Mouse (Mus musculus) bone marrow, adult 2 months (tissue): ENCODE measurements around the gene Padi6.

Experiments used
- CTCF ChIP-seq: fragments of 200-500 bp; IDR thresholded peaks from 2 replicates; pipeline ENCODE4 v1.5.1; 2011; ENCODE audit warnings: low read length, control low read depth; ENCODE audit not compliant: control insufficient read depth, insufficient read depth
- POLR2A ChIP-seq: fragments of 200-500 bp; IDR thresholded peaks from 2 replicates; pipeline ENCODE4 v1.6.1; 2011; ENCODE audit warnings: low read depth, mild to moderate bottlenecking, control low read depth, low read length, borderline replicate concordance; ENCODE audit not compliant: control insufficient read depth

DNA sequence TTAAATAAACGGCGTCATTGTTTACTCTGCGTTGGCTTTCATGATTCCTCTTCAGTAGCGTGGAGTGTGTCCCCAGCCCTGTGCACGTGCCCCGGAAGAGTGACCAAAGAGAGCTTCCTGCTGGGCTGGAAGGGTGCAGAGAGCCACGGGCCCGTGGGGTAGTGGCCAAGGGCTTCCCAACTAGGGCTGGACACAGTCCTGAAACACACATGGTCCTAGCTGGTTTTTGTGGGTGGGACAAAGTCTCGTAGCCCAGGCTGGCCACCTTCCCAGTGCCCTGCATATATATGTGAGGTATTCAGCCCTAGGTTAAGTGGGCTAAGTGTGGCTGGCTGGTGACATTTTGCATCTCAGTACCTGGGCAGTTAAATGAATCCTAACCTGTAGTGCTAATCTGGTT, 19.3 kb downstream of the Padi6 start:
- TF ChIP-seq POLR2A (no peak), CTCF (no peak)
